Mouse (Mus musculus) layer of hippocampus, postnatal 25 days (tissue): ENCODE data around the gene Maml1. TPM values are rescaled to one million over a fixed set of nuclear protein-coding genes. Genes with fewer than 3 reads are reported as not detected.
A peak's percentile ranks its signal among the peaks of the same experiment; 100 is the strongest.

ENCODE experiments used
- DNase-seq, 2 experiments: peaks; one replicate each; pipeline ENCODE4 v3.0.0; 2022; ENCODE audit warnings: mixed read lengths in 2 of 2, low spot score in 1 of 2; ENCODE audit errors: extremely low spot score in 1 of 2
- total RNA-seq, 2 experiments: library from RNA; stranded (reverse); gene quantifications; 2 replicates each; pipeline ENCODE4 v1.2.3; 2021

Maml1 gene
- total RNA-seq, 2 experiments from 2014 or later: 10.4 to 11.6 TPM

GRCm38 (mm10) chr11:50243926-50244325 lies 48.2 kb downstream of the Maml1 start:
- DNase-seq: no peak

- DNase-seq: no peak
These were observed 51.7 kb downstream of the Maml1 start for GRCm38 (mm10) chr11:50240235-50240911.

- DNase-seq: no peak
These were observed 53.0 kb downstream of the Maml1 start for GRCm38 (mm10) chr11:50238821-50239791.

GRCm38 (mm10) chr11:50238324-50238723 lies 53.8 kb downstream of the Maml1 start, which contains the start of gene Ltc4s:
Ltc4s (minus strand) TSS chr11:50238616.
- no peak for DNase-seq

GRCm38 (mm10) chr11:50236937-50237835 lies 54.9 kb downstream of the Maml1 start:
- DNase-seq: no peak

GRCm38 (mm10) chr11:50236540-50236936 lies 55.6 kb downstream of the Maml1 start:
- peak in 1 of 2 experiments; percentile 76 for DNase-seq

GRCm38 (mm10) chr11:50234606-50235005 lies 57.5 kb downstream of the Maml1 start:
- no peak for DNase-seq

GRCm38 (mm10) chr11:50233993-50234392 lies 58.1 kb downstream of the Maml1 start:
- no peak for DNase-seq

GRCm38 (mm10) chr11:50233022-50233421 lies 59.1 kb downstream of the Maml1 start:
- DNase-seq: no peak

GRCm38 (mm10) chr11:50231411-50231810 lies 60.7 kb downstream of the Maml1 start:
- peak in 1 of 2 experiments; percentile 58 for DNase-seq

- DNase-seq: no peak
These were observed 61.4 kb downstream of the Maml1 start for GRCm38 (mm10) chr11:50230481-50231304.

- DNase-seq: no peak
These were observed 62.7 kb downstream of the Maml1 start for GRCm38 (mm10) chr11:50229252-50229910.

- DNase-seq: no peak
These were observed 63.3 kb downstream of the Maml1 start for GRCm38 (mm10) chr11:50228772-50229171.

GRCm38 (mm10) chr11:50227736-50228135 lies 64.4 kb downstream of the Maml1 start:
- no peak for DNase-seq

- DNase-seq: no peak
These were observed 64.9 kb downstream of the Maml1 start for GRCm38 (mm10) chr11:50227226-50227625.

- no peak for DNase-seq
These were observed 65.7 kb downstream of the Maml1 start for GRCm38 (mm10) chr11:50226406-50226805.

- DNase-seq: peak in 1 of 2 experiments; percentile 48
These were observed 66.3 kb downstream of the Maml1 start for GRCm38 (mm10) chr11:50225611-50226378.
